Mouse (Mus musculus): Measurements from ENCODE around the gene Tmem94. TPM values are rescaled to one million over a fixed set of nuclear protein-coding genes. Genes with fewer than 3 reads are reported as not detected.

The Tmem94 gene
- polyA plus RNA-seq, 1 experiment from 2014 or later, result 20.8 TPM

- no peak for DNase-seq (ENCODE audit: low spot score)
- H3K4me2 ChIP-seq (replicated peaks), result no peak overlapping the region
- H3K36me3 ChIP-seq (replicated peaks; ENCODE audit: control insufficient read depth, insufficient read depth), result no peaks in the 10 kb centered on the region
- H3K27ac ChIP-seq, result no peak overlapping the region
- no peak overlapping the region for H3K4me3 ChIP-seq (replicated peaks; ENCODE audit: low read length)
- H3K9ac ChIP-seq, result no peak overlapping the region
- no peak for ATAC-seq (ENCODE audit: low FRiP score)
- no peaks in the 10 kb centered on the region for H3K27me3 ChIP-seq (ENCODE audit: control insufficient read depth, insufficient read depth, low read length)
- no peaks in the 10 kb centered on the region for H3K9me3 ChIP-seq (ENCODE audit: control insufficient read depth, low read length)
- H3K4me1 ChIP-seq (replicated peaks; ENCODE audit: control insufficient read depth, insufficient read depth, low read length), result 0 out of 2 replicates have a peak, but pooled peaks cover 5% of the 10 kb centered on the region
- WGBS, result 91% methylated on average over 11 of the region's 11 CpGs
Observed at GRCm38 (mm10) chr11:115741070-115741469, 24.2 kb upstream of the Tmem94 start.

- H3K9me3 ChIP-seq (ENCODE audit: control insufficient read depth, low read length), result no peaks in the 10 kb centered on the region
- 90% methylated on average over 9 of the region's 9 CpGs for WGBS
- H3K9ac ChIP-seq, result no peak overlapping the region
- H3K36me3 ChIP-seq (replicated peaks; ENCODE audit: control insufficient read depth, insufficient read depth), result no peaks in the 10 kb centered on the region
- DNase-seq (ENCODE audit: low spot score) (no peak), ATAC-seq (ENCODE audit: low FRiP score) (no peak)
- 0 out of 2 replicates have a peak, but pooled peaks cover 1% of the 10 kb centered on the region for H3K4me1 ChIP-seq (replicated peaks; ENCODE audit: control insufficient read depth, insufficient read depth, low read length)
- H3K27me3 ChIP-seq (ENCODE audit: control insufficient read depth, insufficient read depth, low read length), result no peaks in the 10 kb centered on the region
- no peak overlapping the region for H3K27ac ChIP-seq
- H3K4me3 ChIP-seq (replicated peaks; ENCODE audit: low read length), result no peak overlapping the region
- H3K4me2 ChIP-seq (replicated peaks), result no peak overlapping the region
Observed at GRCm38 (mm10) chr11:115742926-115743325, 22.3 kb upstream of the Tmem94 start.

- DNase-seq (ENCODE audit: low spot score) (no peak), ATAC-seq (ENCODE audit: low FRiP score) (no peak)
- Histone ChIP-seq H3K4me2 (replicated peaks) (no peak overlapping the region), H3K4me3 (replicated peaks; ENCODE audit: low read length) (no peak overlapping the region), H3K27ac (no peak overlapping the region), H3K9ac (no peak overlapping the region), H3K27me3 (ENCODE audit: control insufficient read depth, insufficient read depth, low read length) (no peaks in the 10 kb centered on the region), H3K9me3 (ENCODE audit: control insufficient read depth, low read length) (no peaks in the 10 kb centered on the region), H3K4me1 (replicated peaks; ENCODE audit: control insufficient read depth, insufficient read depth, low read length) (no peaks in the 10 kb centered on the region), H3K36me3 (replicated peaks; ENCODE audit: control insufficient read depth, insufficient read depth) (no peaks in the 10 kb centered on the region)
- WGBS, result 87% methylated on average over 5 of the region's 5 CpGs
Observed at GRCm38 (mm10) chr11:115744385-115744784, 20.8 kb upstream of the Tmem94 start.

- Histone ChIP-seq H3K9me3 (ENCODE audit: control insufficient read depth, low read length) (no peaks in the 10 kb centered on the region), H3K4me3 (replicated peaks; ENCODE audit: low read length) (no peak overlapping the region), H3K4me2 (replicated peaks) (no peak overlapping the region), H3K4me1 (replicated peaks; ENCODE audit: control insufficient read depth, insufficient read depth, low read length) (no peaks in the 10 kb centered on the region), H3K9ac (no peak overlapping the region), H3K27ac (no peak overlapping the region), H3K27me3 (ENCODE audit: control insufficient read depth, insufficient read depth, low read length) (no peaks in the 10 kb centered on the region), H3K36me3 (replicated peaks; ENCODE audit: control insufficient read depth, insufficient read depth) (no peaks in the 10 kb centered on the region)
- ATAC-seq (ENCODE audit: low FRiP score) (no peak), DNase-seq (ENCODE audit: low spot score) (no peak)
- WGBS, result 88% methylated on average over 1 of the region's 1 CpGs
Observed at GRCm38 (mm10) chr11:115746109-115746508, 19.1 kb upstream of the Tmem94 start.

- Histone ChIP-seq H3K9ac (no peak overlapping the region), H3K36me3 (replicated peaks; ENCODE audit: control insufficient read depth, insufficient read depth) (no peaks in the 10 kb centered on the region), H3K4me2 (replicated peaks) (peak overlapping the region; percentile 40), H3K27me3 (ENCODE audit: control insufficient read depth, insufficient read depth, low read length) (no peaks in the 10 kb centered on the region), H3K4me1 (replicated peaks; ENCODE audit: control insufficient read depth, insufficient read depth, low read length) (no peaks in the 10 kb centered on the region), H3K4me3 (replicated peaks; ENCODE audit: low read length) (no peak overlapping the region), H3K9me3 (ENCODE audit: control insufficient read depth, low read length) (no peaks in the 10 kb centered on the region), H3K27ac (no peak overlapping the region)
- ATAC-seq (ENCODE audit: low FRiP score) (no peak), DNase-seq (ENCODE audit: low spot score) (no peak)
- 52% methylated on average over 8 of the region's 8 CpGs for WGBS
Observed at GRCm38 (mm10) chr11:115746762-115747161, 18.5 kb upstream of the Tmem94 start.

GRCm38 (mm10) chr11:115747351-115747750 is 17.9 kb upstream of the Tmem94 start:
- H3K4me1 ChIP-seq (replicated peaks; ENCODE audit: control insufficient read depth, insufficient read depth, low read length), result no peaks in the 10 kb centered on the region
- no peaks in the 10 kb centered on the region for H3K27me3 ChIP-seq (ENCODE audit: control insufficient read depth, insufficient read depth, low read length)
- peak overlapping the region; percentile 40 for H3K4me2 ChIP-seq (replicated peaks)
- no peak overlapping the region for H3K9ac ChIP-seq
- no peaks in the 10 kb centered on the region for H3K9me3 ChIP-seq (ENCODE audit: control insufficient read depth, low read length)
- DNase-seq (ENCODE audit: low spot score) (no peak), ATAC-seq (ENCODE audit: low FRiP score) (no peak)
- WGBS, result 15% methylated on average over 8 of the region's 15 CpGs
- H3K4me3 ChIP-seq (replicated peaks; ENCODE audit: low read length), result peak overlapping the region; percentile 17
- no peak overlapping the region for H3K27ac ChIP-seq
- no peaks in the 10 kb centered on the region for H3K36me3 ChIP-seq (replicated peaks; ENCODE audit: control insufficient read depth, insufficient read depth)

- no peak overlapping the region for H3K27ac ChIP-seq
- no peak overlapping the region for H3K9ac ChIP-seq
- no peak overlapping the region for H3K4me3 ChIP-seq (replicated peaks; ENCODE audit: low read length)
- H3K4me2 ChIP-seq (replicated peaks), result no peak overlapping the region
- H3K9me3 ChIP-seq (ENCODE audit: control insufficient read depth, low read length), result no peaks in the 10 kb centered on the region
- H3K4me1 ChIP-seq (replicated peaks; ENCODE audit: control insufficient read depth, insufficient read depth, low read length), result no peaks in the 10 kb centered on the region
- H3K27me3 ChIP-seq (ENCODE audit: control insufficient read depth, insufficient read depth, low read length), result no peaks in the 10 kb centered on the region
- WGBS, result 71% methylated on average over 5 of the region's 5 CpGs
- no peaks in the 10 kb centered on the region for H3K36me3 ChIP-seq (replicated peaks; ENCODE audit: control insufficient read depth, insufficient read depth)
- no peak for ATAC-seq (ENCODE audit: low FRiP score)
- no peak for DNase-seq (ENCODE audit: low spot score)
Observed at GRCm38 (mm10) chr11:115749834-115750233, 15.4 kb upstream of the Tmem94 start.

GRCm38 (mm10) chr11:115751725-115752124 is 13.5 kb upstream of the Tmem94 start:
- H3K9ac ChIP-seq, result no peak overlapping the region
- no peaks in the 10 kb centered on the region for H3K27me3 ChIP-seq (ENCODE audit: control insufficient read depth, insufficient read depth, low read length)
- 69% methylated on average over 2 of the region's 2 CpGs for WGBS
- DNase-seq (ENCODE audit: low spot score) (no peak), ATAC-seq (ENCODE audit: low FRiP score) (no peak)
- H3K9me3 ChIP-seq (ENCODE audit: control insufficient read depth, low read length), result no peaks in the 10 kb centered on the region
- no peak overlapping the region for H3K27ac ChIP-seq
- no peak overlapping the region for H3K4me2 ChIP-seq (replicated peaks)
- H3K4me3 ChIP-seq (replicated peaks; ENCODE audit: low read length), result no peak overlapping the region
- no peaks in the 10 kb centered on the region for H3K36me3 ChIP-seq (replicated peaks; ENCODE audit: control insufficient read depth, insufficient read depth)
- no peaks in the 10 kb centered on the region for H3K4me1 ChIP-seq (replicated peaks; ENCODE audit: control insufficient read depth, insufficient read depth, low read length)

GRCm38 (mm10) chr11:115752653-115753052 is 12.6 kb upstream of the Tmem94 start:
- H3K27me3 ChIP-seq (ENCODE audit: control insufficient read depth, insufficient read depth, low read length), result no peaks in the 10 kb centered on the region
- H3K4me2 ChIP-seq (replicated peaks), result no peak overlapping the region
- H3K9ac ChIP-seq, result no peak overlapping the region
- ATAC-seq (ENCODE audit: low FRiP score) (no peak), DNase-seq (ENCODE audit: low spot score) (no peak)
- H3K36me3 ChIP-seq (replicated peaks; ENCODE audit: control insufficient read depth, insufficient read depth), result no peaks in the 10 kb centered on the region
- H3K4me3 ChIP-seq (replicated peaks; ENCODE audit: low read length), result no peak overlapping the region
- no peaks in the 10 kb centered on the region for H3K9me3 ChIP-seq (ENCODE audit: control insufficient read depth, low read length)
- 19% methylated on average over 7 of the region's 7 CpGs for WGBS
- no peaks in the 10 kb centered on the region for H3K4me1 ChIP-seq (replicated peaks; ENCODE audit: control insufficient read depth, insufficient read depth, low read length)
- H3K27ac ChIP-seq, result no peak overlapping the region

- Histone ChIP-seq H3K9ac (no peak overlapping the region), H3K4me3 (replicated peaks; ENCODE audit: low read length) (no peak overlapping the region), H3K36me3 (replicated peaks; ENCODE audit: control insufficient read depth, insufficient read depth) (no peaks in the 10 kb centered on the region), H3K4me2 (replicated peaks) (no peak overlapping the region), H3K4me1 (replicated peaks; ENCODE audit: control insufficient read depth, insufficient read depth, low read length) (no peaks in the 10 kb centered on the region), H3K27ac (no peak overlapping the region), H3K27me3 (ENCODE audit: control insufficient read depth, insufficient read depth, low read length) (no peaks in the 10 kb centered on the region), H3K9me3 (ENCODE audit: control insufficient read depth, low read length) (no peaks in the 10 kb centered on the region)
- 68% methylated on average over 4 of the region's 4 CpGs for WGBS
- ATAC-seq (ENCODE audit: low FRiP score) (no peak), DNase-seq (ENCODE audit: low spot score) (no peak)
Observed at GRCm38 (mm10) chr11:115753485-115753884, 11.7 kb upstream of the Tmem94 start.

All from hindbrain, embryonic 14.5 days (tissue).